Mouse (Mus musculus): Measurements from ENCODE around the gene 6030498E09Rik.

6030498E09Rik gene

DNA sequence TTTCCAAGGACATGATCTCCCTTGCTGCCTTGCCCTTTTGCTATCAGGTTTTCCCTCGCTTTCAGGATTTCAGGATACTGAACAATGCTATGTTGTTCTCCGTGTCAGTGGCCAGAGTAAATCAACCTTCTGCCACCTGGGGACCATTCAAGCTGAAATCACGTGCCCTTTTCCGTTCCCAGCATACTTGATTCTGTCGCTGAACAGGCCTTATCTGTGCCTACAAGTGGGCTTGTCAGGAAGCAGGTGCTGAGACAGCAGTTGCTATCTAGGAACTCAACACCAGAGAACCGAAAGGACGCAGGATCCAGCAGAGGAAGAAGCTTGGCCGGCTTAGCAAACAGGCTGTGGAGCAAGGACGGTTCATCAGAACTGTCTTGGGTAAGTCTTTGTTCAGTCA, at the start of gene 6030498E09Rik:
6030498E09Rik (plus strand) TSS at position 194 of the 400 bp plus-strand sequence.
- DNase-seq (ENCODE audit: low read depth): peak; percentile 49

DNA sequence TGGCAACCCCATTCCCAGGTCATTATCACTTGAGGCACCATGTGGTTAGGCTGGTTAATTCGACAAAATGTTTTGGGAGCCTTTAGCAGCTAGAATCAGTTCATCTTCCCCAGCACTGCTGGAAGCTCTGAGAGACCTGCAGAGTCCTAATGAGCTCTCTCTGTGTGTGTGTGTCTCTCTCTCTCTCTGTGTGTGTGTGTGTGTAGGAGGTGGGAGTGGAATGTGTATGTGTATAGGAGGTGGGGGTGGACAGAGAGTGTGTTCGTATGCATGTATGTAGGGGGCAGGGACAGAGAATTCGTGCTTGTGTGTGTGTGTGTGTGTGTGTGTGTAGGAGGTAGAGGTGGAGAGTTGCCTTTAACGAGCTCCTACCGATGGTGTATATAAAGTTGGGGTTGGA, 42.4 kb upstream of the 6030498E09Rik start:
- no peak for DNase-seq (ENCODE audit: low read depth)

DNA sequence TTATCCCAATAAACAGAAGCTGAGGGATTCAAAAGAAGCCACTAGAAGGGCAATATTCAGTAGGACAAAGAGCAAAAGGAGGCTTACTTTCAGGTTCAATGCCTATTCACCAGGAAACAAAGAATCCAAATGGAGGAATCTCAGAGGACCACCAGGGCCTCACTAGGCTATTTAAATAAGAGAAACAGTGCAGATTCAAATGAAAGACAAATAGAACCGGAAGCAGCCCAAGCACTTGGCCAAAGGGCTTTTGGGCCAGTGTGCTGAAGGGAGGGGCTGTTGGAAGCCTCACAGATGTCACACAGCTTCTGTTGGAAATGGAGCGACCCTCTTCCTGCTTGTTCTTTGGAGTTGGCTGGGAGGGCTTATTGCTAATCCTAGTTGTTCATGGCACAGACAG, 41.8 kb upstream of the 6030498E09Rik start:
- DNase-seq (ENCODE audit: low read depth): no peak

DNA sequence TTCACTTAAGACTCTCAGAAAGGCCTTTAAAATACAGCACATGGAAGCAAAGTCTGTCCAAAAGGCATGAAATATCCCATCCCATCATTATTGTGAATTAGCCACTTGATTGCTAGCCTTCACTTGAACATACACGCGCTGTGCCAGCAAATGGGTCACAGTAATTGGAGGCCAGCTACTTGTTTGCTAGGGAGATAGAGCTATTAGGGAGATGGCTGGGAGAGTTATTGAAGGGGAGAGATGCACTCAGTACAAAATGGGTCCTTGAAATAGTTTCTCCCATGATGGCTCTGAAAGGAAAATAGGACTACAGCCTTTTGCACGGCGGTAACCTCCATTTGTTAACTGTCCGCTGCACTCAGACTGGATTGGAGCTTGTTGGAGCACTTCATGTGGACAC, 38.8 kb upstream of the 6030498E09Rik start:
- no peak for DNase-seq (ENCODE audit: low read depth)

DNA sequence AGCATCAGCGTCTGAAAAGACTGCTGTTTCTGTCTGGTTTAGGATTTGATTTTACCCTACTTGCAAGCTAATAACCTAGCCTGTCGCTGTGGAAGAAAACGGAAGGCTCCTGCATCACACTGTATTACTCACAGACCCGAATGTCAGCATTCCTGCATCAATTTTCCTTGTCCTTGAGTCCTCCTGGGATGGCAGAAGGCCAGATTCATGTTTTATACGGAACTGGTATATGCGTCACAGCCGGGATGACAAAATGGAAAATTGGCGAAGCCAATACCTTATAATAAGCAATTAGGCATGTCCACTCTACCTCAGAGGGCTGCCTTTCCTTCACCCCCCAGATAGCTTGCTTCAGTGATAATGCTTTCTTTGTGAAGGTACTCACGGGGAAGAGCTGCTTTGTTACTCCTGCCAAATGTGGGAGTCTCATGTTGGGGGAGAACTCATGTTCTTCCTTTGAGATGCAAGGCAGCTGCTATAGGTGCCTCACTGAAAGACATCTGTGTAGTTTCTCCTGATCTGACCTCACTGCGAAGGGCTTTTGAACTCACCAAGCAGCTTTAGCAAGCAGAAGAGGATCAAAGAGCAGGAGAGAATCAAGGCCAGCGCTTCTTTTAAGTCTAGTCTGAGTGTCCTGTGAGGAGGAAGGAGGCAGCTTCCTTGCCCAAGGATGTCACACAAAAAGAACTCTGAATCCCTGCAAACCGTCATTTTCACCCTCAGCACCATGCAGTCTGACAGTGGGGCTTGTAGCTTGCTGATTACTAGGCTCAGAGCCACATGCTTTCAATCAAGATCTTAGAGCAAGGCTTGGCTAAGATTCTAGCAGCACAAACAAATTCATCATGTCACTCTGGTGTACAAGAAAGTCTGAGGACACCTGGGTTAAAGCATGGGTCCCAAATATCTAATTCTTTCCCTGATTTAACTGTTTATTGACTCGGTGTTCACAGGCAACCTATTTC, 37.3 kb upstream of the 6030498E09Rik start:
- no peak for DNase-seq (ENCODE audit: low read depth)

DNA sequence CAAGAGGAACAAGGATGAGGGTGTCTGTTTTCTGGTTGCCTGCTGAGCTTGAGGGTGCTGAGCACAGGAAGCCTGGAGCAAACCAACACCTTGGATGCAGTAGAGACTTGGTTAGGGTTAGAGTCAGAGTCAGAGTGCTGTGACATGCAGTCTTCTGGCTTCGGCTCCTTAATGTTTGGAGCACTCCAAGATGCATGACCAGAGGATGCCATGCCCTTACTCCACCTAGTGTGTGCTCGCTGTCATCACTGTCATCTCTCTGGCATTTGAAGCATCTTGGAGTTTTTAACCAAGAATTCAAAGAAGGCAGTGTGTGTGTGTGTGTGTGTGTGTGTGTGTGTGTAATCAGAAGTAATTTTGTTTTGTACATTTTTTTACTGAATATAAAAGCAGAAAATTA, 1.0 kb upstream of the 6030498E09Rik start:
- no peak for DNase-seq (ENCODE audit: low read depth)

DNA sequence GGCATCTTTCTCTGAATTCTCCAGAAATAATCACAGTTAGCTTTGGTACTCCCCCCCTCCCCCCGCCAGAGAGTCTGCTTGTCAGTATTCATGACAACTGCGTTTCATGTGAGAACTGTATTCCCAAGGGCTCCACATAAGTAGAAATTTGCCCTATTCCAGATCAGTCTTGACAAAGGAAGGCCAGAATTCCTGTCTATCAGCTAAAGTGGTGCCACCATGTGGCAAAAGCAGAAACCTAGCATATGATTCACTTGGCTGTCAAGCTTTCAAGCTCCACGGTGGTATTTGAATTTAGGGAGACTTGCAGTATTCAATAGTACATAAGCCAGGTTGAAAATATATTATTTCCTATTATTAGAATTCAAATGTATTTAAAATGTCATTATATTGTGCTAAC, 585 bp upstream of the 6030498E09Rik start:
- peak; percentile 4 for DNase-seq (ENCODE audit: low read depth)

DNA sequence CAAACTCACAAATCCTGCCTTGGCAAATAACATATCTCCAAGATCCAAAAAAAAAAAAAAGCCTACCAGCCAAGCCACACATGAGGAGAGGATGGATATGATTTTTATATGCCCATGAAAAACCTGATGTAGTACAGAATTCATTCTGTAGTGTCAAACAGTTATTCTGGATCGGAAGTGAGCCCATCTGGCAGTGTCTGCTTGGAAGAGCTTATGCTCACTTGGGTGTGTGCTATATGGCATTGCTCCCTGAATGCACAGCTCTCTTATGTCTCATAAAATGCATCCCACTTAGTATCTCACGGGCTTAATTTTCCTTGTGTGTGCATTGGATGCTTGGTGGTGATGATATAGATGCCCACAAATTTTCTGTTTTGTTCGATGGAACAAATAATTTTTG, 21.9 kb downstream of the 6030498E09Rik start:
- no peak for DNase-seq (ENCODE audit: low read depth)

DNA sequence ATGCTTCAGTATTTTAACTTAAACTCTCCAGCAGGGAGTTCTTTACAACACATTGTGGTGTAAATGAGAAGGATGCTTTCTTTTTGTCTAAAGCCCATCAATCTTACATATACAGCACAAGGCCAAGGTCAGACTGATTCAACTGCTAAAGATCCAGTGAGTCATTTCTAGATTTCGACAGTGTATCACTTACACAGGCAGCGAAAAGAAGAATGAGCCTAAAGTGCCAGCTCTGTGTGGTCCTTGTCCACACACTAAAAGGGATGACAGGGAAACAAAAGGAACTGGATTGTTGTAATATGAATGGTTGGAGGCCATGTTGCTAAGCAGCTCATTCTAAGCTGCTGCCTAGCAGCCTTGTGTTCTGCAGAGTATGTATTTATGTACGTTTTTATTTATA, 41.5 kb downstream of the 6030498E09Rik start:
- no peak for DNase-seq (ENCODE audit: low read depth)

DNA sequence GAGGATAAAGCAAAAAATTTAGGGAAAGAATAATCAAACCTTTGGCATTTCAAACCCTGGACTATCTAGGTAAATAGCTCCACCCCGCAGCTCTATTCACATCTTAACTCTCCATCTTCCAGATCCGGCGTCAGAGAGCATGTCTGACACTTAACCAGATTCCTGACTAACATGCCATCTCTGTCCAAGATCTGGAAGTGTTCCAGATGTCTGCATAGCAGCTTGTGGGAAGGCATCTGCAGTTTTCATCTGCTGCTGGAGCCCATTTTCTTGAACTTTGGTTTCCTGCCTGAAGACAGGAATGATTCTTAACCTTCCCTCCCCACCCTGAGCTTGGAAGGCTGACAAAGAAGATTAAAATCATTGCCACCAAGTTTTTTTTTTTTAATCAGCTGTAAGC, 44.4 kb downstream of the 6030498E09Rik start:
- DNase-seq (ENCODE audit: low read depth): no peak

DNA sequence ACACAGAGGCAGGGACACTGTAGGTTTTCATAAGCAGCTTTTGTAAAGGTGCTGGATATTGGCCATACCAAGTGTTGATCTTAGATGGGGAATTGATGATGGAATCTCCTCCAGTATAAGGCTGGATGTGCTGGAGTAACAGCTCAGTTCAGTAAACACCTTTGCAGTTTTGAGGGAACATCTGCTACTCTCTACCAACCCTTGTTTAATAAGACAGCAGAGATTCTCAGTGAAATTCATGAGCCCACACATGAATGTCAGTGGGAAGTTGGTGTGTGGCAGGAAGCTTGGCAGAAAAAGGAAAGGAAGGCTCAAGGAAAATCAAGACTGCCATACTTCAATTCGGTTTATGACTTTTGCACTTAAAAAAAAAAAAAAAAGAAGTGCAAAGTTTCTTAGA, 186.1 kb downstream of the 6030498E09Rik start:
- DNase-seq (ENCODE audit: low read depth): no peak

DNA sequence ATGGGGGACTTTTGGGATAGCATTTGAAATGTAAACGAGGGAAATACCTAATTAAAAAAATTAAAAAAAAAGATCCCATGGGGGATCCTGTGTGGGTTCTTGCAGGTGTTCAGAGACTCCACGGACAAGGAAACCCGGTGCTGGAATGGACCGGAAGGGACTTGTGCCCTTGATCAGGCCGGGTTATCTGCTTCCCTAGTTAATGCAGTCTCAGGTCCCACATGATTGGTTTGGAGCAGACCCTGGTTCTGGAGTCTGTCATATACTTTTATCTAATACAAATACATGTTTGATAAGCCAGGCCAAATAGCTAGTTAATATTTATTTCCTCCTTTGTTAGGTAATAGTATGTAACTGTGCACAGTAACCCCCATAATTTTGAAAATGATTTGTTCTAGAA, 223.8 kb downstream of the 6030498E09Rik start:
- DNase-seq (ENCODE audit: low read depth): no peak
